8 mouse cellular contexts compared by ENCODE assay signal in genomic region chr13:49129845-49130244, GRCm38 (mm10). TPM values are rescaled to one million over a fixed set of nuclear protein-coding genes. Genes with fewer than 3 reads are reported as not detected.
DNase-seq lines count a peak whose midpoint lies in the region; ATAC-seq and TF ChIP-seq lines count a peak whose summit lies in the region.

No protein-coding gene starts in this region.

- H3K9me3 ChIP-seq in kidney, postnatal 0 days (replicated peaks; ENCODE audit: low read length) = no peaks in the 10 kb centered on the region
- H3K9me3 ChIP-seq in forebrain, embryonic 10.5 days = no peaks in the 10 kb centered on the region
- no peaks in the 10 kb centered on the region for H3K9me3 ChIP-seq in heart, embryonic 14.5 days (ENCODE audit: control insufficient read depth, low read length)

- H3K27ac ChIP-seq in kidney, postnatal 0 days = no peak overlapping the region
- peak overlapping the region; percentile 59; the same call in 1 of the 2 replicates for H3K27ac ChIP-seq in forebrain, embryonic 10.5 days
- H3K27ac ChIP-seq in heart, embryonic 14.5 days (replicated peaks in 1 of 2; ENCODE audit: control insufficient read depth in 1 of 2, insufficient read depth in 1 of 2, low read depth in 2 of 2, low read length in 2 of 2) = peak overlapping the region in 1 of 2 experiments; percentile 60; a peak in 2 of 4 replicates

- no peak for ATAC-seq in kidney, postnatal 0 days (replicated peaks; ENCODE audit: low FRiP score, low read depth)
- ATAC-seq in heart, embryonic 14.5 days (ENCODE audit: insufficient number of reproducible peaks, insufficient read depth, low FRiP score, low read depth) = peak; percentile 78; the same call in 1 of the 2 replicates

- H3K36me3 ChIP-seq in kidney, postnatal 0 days (ENCODE audit: insufficient read depth, low read length) = no peaks in the 10 kb centered on the region
- no peaks in the 10 kb centered on the region; the same call in 1 of the 2 replicates for H3K36me3 ChIP-seq in forebrain, embryonic 10.5 days (replicated peaks)
- no peaks in the 10 kb centered on the region for H3K36me3 ChIP-seq in heart, embryonic 14.5 days (ENCODE audit: control insufficient read depth, insufficient read depth, low read length)

- TF ChIP-seq CTCF in kidney, postnatal 0 days (IDR thresholded peaks at IDR 0.05; ENCODE audit: low read depth) = no peak

- no peak overlapping the region for H3K4me3 ChIP-seq in kidney, postnatal 0 days (replicated peaks; ENCODE audit: low read depth, low read length)
- no peak overlapping the region for H3K4me3 ChIP-seq in forebrain, embryonic 10.5 days
- no peak overlapping the region for H3K4me3 ChIP-seq in heart, embryonic 14.5 days (ENCODE audit: control insufficient read depth in 1 of 2, insufficient read depth in 1 of 2, low read depth in 1 of 2, low read length in 2 of 2)

- no peak overlapping the region for H3K9ac ChIP-seq in kidney, postnatal 0 days (ENCODE audit: low read depth, low read length)
- H3K9ac ChIP-seq in heart, embryonic 14.5 days (ENCODE audit: low read length) = no peak overlapping the region

- no peaks in the 10 kb centered on the region for H3K4me1 ChIP-seq in kidney, postnatal 0 days (replicated peaks; ENCODE audit: insufficient read depth, low read length)
- peaks cover 60% of the 10 kb centered on the region for H3K4me1 ChIP-seq in forebrain, embryonic 10.5 days
- H3K4me1 ChIP-seq in heart, embryonic 14.5 days (ENCODE audit: control insufficient read depth in 2 of 2, insufficient read depth in 2 of 2, low read length in 2 of 2) = peaks cover 31 to 47% of the 10 kb centered on the region in 2 experiments

- intact Hi-C loops in left cerebral cortex, postnatal 4 days (cut with DNase I) = no loop called here

- 38% methylated on average over 4 of the region's 4 CpGs for WGBS in kidney, postnatal 0 days
- WGBS in forebrain, embryonic 10.5 days = 12% methylated on average over 4 of the region's 4 CpGs
- WGBS in heart, embryonic 14.5 days = 5% methylated on average over 4 of the region's 4 CpGs

- no peak overlapping the region for H3K4me2 ChIP-seq in kidney, postnatal 0 days (ENCODE audit: low read length)
- H3K4me2 ChIP-seq in heart, embryonic 14.5 days (ENCODE audit: low read length) = peak overlapping the region; percentile 11; the same call in 1 of the 2 replicates

- peak; percentile 8 for DNase-seq in kidney, postnatal 0 days (ENCODE audit: low spot score)
- no peak for DNase-seq in kidney, postnatal 10 days
- DNase-seq in forebrain, embryonic 10.5 days (ENCODE audit: extremely low spot score, low spot score) = peak; percentile 40
- peak; percentile 57 for DNase-seq in left cerebral cortex, postnatal 4 days
- peak; percentile 67 for DNase-seq in telencephalon, adult 2 months (ENCODE audit: low read depth, low spot score)
- no peak for DNase-seq in kidney, postnatal 4 days
- DNase-seq in B cell, adult 2 months = no peak

- no peaks in the 10 kb centered on the region for H3K27me3 ChIP-seq in kidney, postnatal 0 days (ENCODE audit: insufficient read depth, low read length)
- no peaks in the 10 kb centered on the region for H3K27me3 ChIP-seq in forebrain, embryonic 10.5 days (ENCODE audit: poor library complexity, severe bottlenecking)
- no peaks in the 10 kb centered on the region for H3K27me3 ChIP-seq in heart, embryonic 14.5 days (ENCODE audit: control insufficient read depth, insufficient read depth, low read length)

RNA-seq across cellular contexts. Expression of gene Wnk2, which starts 18.0 kb away (rescaled TPM):
- 0.50 and 0.60 TPM in 2 replicates for polyA plus RNA-seq in kidney, postnatal 0 days (2015; fragmentation: Nextera tagmentation; extraction: Ambion mirVana)
- 4.2 and 4.5 TPM in 2 replicates for polyA plus RNA-seq in forebrain, embryonic 10.5 days (2016; fragmentation: Nextera tagmentation; extraction: Ambion mirVana)
- 2.5 and 2.6 TPM in 2 replicates for polyA plus RNA-seq in heart, embryonic 14.5 days (2014; fragmentation: Nextera tagmentation; extraction: Ambion mirVana)
- total RNA-seq in left cerebral cortex, postnatal 4 days (2021) = 100 to 1,000 TPM; 134 to 137 TPM

RNA-seq across cellular contexts. Expression of gene Ninj1, which starts 57.4 kb away (rescaled TPM):
- polyA plus RNA-seq in kidney, postnatal 0 days (2015; fragmentation: Nextera tagmentation; extraction: Ambion mirVana) = 122 and 127 TPM in 2 replicates
- 22.7 and 24.1 TPM in 2 replicates for polyA plus RNA-seq in forebrain, embryonic 10.5 days (2016; fragmentation: Nextera tagmentation; extraction: Ambion mirVana)
- 85.5 and 87.7 TPM in 2 replicates for polyA plus RNA-seq in heart, embryonic 14.5 days (2014; fragmentation: Nextera tagmentation; extraction: Ambion mirVana)
- 10 to 100 TPM; 17.2 to 17.4 TPM for total RNA-seq in left cerebral cortex, postnatal 4 days (2021)

Comparison
In these comparisons a context has a peak if more than half of its experiments do, and no peak if none do; other contexts are left out.
1. DNase-seq: peak in kidney, postnatal 0 days (single experiment), forebrain, embryonic 10.5 days (single experiment), left cerebral cortex, postnatal 4 days (single experiment) and telencephalon, adult 2 months (single experiment); none in kidney, postnatal 10 days (single experiment), kidney, postnatal 4 days (0 of 2) and B cell, adult 2 months (0 of 2).